Mouse (Mus musculus) telencephalon, adult 2 months (tissue): ENCODE data around the gene 6030408B16Rik.

Experiments used
- DNase-seq: peaks from one replicate; pipeline ENCODE4 v3.0.0-alpha.2; 2011; ENCODE audit warnings: low read depth, low spot score

Gene 6030408B16Rik

DNA sequence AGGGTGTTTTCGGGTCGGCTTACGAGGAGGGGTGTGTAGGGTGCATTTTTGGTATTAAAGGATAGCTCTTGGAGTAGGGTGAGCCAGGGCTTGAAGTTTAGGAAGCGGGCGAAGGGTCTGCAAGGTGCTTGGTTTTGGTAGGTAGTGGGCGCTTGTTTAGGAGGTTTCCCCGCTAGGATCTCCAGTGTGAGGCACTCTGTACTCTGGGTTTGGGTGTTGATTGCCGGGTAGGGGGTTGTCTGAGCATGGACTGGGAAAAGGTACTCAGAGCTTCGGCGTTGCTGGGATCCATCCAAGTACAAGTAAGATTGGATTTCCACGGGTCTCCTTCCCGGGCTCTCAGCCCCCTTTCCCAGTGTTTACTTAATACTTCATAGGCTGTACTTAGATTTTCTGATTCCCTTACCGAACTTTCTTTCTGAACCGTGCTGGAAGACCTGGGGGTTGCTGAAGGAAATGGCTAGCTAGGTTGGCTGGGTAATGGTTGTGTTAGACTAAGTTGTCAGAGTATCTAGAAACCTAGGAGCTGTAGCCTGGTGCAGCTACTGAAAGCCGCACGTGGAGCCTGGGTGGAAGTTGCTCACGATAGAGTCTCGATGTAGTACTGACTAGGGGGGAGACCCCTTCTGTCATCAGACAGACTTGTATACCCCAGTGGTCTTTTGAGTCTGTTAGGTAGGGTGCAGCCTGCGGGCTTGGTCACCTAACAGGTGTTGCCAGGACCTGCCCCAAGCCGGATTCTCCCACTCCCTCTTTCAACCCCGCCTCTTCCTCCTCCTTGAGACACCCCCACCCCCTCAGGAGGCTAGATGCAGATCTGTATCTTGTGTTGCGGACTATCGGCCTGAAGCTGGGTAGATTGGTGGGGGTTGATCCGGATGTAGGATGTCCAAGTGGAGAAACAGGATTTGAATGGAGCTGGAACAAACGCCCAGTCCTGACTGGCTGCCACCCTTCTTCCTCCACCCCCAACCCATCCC lies 25.7 kb upstream of the 6030408B16Rik start:
- no peak for DNase-seq

DNA sequence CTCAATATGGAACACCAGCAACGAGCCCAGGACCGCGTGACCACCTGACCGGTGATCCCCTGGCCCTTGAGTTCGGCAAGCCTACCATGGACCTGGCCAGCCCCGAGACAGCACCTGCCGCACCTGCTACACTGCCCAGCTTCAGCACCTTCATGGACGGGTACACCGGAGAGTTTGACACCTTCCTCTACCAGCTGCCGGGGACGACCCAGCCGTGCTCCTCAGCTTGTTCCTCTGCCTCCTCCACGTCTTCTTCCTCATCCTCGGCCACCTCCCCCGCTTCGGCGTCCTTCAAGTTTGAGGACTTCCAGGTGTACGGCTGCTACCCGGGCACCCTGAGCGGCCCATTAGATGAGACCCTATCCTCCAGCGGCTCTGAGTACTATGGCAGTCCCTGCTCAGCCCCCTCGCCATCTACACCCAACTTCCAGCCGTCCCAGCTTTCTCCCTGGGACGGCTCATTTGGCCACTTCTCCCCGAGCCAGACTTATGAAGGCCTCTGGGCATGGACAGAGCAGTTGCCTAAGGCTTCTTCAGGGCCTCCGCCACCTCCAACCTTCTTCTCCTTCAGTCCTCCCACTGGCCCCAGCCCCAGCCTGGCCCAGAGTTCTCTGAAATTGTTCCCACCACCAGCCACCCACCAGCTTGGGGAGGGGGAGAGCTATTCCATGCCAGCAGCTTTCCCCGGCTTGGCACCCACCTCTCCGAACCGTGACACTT lies 22.8 kb upstream of the 6030408B16Rik start:
- no peak for DNase-seq

DNA sequence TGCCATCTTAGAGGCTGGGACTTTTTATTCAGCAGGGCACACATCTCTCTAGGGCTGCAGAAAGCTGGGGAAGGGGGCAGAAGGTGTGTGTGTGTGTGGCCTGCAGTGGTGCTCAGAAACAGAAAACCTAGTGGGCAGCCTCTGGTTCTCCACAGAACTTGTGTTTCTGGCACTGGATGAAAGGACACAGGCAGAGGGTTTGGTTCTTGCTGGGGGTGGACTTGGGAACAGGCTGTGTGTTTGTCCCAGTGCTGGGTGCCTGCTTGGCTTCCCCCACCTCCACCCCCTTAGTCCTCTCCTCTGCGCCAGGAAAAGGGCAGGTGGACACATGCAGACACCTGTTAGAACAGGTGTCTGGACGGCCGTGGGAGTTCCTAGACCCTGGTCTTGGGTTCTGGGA lies 21.9 kb upstream of the 6030408B16Rik start:
- DNase-seq = no peak

DNA sequence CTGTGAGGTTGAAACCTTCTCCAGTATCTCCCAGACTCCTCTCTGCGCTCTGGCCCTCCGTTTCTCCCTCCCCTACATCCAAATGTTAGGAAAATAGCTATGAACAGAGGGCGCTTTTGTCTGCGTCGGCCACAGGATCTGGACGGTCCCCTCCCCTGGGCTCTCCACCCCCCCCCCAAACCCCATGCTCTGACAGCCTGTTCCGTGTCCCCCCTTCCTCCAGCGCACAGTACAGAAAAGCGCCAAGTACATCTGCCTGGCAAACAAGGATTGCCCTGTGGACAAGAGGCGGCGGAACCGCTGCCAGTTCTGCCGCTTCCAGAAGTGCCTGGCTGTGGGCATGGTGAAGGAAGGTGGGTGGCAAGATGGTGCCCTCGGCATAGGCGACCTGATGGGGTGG lies 21.5 kb upstream of the 6030408B16Rik start:
- DNase-seq = peak; percentile 59

DNA sequence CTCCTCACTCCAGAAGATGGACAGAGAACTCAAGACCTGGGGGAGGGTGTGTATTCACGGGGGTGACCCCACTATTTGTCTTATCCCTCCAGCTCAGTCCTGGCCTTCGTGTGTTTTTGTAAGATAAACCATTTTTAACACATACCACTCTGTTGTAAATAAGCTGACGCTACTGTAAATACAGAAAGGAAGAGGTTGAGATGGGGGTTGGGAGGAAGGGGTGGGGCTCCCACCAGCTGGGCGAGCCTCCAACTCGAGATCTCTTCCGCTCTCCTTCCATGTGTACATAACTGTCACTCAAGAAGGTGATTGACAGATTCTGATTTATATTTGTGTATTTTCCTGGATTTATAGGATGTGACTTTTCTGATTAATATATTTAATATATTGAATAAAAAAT lies 18.6 kb upstream of the 6030408B16Rik start:
- DNase-seq = no peak

DNA sequence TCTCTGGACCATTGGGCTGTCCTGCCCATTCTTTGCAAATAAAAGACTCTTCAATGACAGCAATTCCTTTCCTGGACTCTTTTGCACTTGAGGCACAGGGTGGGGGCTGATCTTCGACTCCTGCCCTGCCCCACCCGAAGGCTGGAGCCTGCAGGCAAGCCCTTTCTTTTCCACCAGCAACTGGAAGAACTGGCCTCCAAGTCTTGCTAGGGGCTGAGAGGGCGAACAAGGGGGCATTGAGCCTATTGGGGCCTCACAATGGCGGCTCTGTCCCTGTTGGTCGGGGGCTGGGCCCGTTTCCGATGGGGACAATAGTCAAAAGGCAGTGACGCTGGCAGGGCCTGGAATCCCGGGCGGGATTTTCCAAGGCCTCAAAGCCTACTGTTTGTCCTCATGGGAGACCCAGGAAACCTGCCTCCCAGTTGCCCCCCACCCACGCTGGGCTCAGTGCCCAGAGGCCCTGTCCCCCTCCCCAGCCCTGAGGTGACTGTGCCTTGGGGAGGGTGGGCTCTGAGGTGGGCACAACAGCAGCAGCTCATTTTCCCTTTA lies 15.6 kb upstream of the 6030408B16Rik start:
- DNase-seq = no peak

DNA sequence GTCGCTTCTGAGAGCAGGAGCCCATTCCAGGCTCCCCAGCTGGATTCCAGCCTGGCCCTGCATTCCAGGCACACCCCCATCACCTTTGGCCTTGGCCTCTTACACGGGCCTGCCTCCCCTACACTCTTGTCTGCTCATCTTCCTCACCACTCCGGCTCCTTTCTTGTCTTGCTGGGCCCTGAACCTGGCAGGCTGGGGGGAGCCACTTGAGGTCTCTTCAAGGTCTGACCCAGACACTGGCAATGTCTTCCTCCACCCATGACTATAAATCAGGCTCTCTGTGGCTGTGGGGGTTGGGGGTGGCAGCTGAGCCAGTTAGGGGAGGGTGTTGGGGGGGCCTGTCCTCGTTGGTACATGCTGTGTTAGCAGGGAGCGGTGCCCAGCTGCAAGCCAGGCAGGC lies 14.4 kb upstream of the 6030408B16Rik start:
- DNase-seq = no peak

DNA sequence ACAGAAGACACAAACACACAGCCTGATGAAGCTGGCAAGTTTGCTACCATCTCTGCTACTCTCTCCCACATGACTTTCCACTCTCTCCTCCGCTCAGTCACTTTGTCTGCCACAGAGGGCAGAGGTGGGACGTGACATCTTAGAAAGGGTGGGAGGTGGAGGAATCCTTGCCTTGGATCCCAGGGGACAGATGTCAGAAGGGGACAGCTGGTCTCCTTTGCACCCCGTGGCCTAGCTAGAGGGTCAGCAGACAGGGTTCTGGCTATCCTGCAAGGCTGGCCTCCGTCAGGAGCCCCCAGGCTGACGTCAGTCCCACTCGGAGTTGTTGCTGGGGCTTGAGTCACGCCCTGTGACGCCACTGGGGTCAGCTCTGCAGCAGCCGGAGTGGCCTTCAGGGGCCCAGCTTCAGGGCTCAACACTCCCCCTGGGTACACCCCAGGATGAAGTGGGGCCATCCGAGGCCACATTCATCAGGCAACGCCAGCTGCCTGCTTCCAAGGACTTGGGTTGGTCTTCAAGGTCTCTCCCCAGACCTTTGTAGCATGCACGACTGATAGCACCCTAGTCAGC lies 13.5 kb upstream of the 6030408B16Rik start:
- DNase-seq = no peak

DNA sequence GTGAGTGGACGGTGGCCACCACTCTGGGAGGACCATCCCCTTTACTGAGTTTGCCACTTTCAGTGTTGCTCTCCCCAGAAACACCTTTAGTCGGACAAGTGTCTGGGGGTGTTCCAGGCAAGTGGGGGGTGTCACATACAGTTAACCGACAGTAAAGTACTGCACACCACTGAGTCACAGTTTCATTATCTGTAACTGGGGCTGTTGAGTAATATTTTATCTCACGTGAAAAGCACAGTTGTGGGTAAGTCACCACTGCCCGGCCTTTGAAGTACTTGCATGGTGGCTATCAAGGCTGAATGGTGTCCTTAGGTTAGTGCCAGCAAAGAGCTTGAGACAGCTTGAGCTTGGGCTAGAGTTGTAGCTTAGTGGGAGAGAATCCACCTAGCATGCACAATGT lies 10.5 kb upstream of the 6030408B16Rik start:
- no peak for DNase-seq

DNA sequence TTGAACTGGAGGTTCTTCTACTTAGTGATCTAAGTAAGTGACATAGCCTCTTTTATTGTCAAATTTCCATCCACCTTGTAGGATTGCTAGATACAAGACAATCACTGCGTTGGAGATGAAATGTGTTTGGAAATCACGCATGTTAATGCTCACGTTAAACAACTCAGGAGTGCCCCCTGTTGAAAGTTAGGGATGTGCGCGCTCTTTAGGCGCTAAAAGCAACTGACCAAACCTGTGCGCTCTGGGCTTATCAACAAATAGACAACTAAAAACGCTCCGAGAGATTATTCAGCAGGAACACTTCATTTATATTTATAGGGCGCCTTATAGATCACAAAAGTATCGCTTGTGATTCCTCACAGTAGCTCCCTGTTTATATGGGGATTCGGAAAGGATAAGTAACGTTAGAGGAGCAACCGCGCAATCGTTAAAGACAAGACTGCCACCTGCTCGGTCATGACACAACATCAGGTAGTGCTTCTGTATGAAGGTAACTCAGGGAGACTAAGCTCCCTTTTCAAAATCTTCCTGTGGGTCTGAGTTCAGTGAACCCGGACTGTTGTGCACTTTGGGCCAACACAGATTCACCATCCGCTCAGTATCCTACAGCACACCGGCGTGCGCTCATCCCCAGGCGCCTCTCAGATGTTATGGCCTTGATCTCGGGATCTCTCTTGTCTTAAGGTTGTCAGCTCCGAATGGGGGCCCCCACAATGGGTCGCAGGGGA lies 9.7 kb upstream of the 6030408B16Rik start:
- DNase-seq = peak; percentile 68

DNA sequence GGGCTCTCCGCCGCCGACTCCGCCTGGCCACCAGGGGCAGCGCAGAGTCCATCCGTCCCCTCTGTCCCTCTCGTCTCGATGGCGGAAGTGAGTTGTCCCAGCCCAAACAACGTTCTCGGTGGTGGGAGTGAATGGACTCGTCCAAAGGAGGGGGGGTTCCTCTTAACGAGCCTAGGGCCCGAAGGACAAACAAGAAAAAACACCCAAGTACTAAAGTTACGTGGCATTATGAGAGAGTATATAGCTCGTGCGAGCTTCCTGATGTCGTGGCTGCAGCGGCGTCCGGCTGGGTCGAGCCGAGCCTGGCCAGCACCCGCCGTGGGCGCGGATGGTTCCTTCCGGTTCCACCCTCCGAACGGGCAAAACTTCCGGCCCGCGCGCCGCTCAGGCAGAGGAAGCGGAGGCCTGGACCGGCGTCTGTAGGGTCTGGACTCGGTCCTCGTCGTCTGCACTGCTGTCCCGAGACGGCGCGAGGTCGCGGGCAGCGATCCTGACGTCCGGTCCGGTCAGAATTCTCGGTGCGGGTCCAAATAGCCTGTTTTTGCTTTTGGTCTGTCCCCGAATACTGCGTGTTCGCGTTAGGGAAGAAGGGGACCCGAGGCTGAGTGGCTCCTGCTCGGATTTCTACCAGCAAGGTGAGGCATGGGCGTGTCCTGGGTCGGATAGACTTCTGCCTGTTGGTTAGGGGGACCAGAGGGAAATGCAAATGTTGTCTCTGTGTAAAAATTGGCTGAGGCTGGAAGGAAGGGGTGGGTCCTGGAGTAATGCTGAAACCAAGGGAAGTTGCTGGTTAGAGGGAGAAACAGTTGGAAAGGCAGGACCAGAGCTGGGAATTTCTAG lies 8.9 kb upstream of the 6030408B16Rik start, which contains the start of gene Atg101:
TSS of gene Atg101 (plus strand) at position 362 of the 840 bp plus-strand sequence.
- DNase-seq = peak; percentile 89

DNA sequence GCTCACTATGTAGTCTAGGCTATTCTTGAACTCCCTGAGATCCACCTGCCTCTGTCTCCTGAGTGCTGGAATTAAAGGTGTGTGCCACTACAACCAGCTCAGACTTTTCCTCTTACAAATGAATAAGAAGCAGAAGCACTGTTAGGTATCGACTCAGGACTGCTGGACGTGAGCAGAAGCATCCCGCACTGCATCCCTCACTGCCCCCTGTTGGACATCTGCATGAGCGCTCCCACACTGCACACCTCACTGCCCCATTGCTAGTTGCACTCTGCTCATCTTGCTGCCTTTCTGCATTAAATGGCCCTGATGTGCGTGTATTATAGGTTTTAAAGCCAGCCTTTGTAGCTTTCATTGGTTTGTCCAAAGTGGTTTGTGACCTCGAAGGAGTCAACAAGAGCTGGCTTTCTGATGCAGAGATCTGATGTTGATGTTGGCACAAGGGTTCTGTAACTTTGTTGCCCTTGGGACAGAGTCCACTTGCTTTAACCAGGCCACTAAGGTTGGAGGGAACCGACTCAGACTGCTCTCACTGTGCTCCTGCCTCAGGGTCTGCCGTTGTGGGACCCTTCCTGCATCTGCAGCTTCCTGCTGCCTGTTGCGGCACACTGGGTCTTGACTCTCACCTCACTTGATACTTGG lies 6.8 kb upstream of the 6030408B16Rik start:
- no peak for DNase-seq

DNA sequence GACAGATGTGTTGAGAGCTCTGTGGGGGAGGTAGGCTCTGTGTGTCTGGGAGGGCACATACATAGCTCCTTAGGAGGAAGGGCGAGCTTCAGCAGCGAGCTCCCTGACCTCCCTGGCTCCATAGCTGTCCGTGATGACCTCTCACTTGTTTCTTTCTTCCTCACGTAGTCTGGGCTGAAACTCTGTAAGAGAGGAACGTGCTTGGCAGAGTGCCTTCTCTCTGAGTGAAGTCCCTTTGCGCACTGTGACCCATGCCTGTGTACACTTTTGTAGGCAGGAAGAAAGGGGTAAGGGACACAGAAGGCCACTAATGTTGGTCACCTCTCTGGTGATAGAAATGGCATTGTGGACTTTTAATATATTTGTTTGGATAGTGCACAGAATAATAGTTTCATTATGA lies 5.7 kb upstream of the 6030408B16Rik start:
- no peak for DNase-seq

DNA sequence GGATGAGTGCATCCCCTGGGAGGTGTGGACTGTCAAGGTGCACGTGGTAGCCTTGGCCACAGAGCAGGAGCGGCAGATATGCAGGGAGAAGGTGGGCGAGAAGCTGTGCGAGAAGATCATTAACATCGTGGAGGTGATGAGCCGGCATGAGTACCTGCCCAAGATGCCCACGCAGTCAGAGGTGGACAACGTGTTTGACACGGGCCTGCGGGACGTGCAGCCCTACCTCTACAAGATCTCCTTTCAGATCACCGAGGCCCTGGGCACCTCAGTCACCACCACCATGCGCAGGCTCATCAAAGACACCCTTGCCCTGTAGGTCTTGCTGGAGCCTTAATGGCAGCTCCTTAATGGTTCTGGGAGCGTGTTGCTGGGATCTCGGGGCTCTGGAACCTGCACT lies 2.7 kb upstream of the 6030408B16Rik start:
- no peak for DNase-seq

DNA sequence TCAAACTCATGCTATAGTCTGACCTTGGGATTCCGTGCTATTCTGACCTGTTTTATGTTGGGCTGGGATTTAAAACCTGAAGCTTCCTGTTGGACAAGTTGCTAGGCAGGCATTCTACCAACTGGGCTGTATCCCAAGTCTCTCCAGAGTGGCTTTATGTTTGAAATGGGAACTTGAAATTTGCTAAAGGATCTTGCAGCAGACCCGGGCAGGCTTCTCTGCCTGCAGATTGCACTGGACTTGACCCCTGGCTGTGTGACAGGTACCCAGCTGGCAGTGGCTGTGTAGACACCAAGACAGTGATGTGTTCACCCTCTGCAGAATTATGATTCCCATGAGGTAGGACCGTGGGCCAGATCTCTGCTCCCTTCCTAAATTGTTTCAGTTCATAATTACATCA lies 1.0 kb upstream of the 6030408B16Rik start:
- no peak for DNase-seq

DNA sequence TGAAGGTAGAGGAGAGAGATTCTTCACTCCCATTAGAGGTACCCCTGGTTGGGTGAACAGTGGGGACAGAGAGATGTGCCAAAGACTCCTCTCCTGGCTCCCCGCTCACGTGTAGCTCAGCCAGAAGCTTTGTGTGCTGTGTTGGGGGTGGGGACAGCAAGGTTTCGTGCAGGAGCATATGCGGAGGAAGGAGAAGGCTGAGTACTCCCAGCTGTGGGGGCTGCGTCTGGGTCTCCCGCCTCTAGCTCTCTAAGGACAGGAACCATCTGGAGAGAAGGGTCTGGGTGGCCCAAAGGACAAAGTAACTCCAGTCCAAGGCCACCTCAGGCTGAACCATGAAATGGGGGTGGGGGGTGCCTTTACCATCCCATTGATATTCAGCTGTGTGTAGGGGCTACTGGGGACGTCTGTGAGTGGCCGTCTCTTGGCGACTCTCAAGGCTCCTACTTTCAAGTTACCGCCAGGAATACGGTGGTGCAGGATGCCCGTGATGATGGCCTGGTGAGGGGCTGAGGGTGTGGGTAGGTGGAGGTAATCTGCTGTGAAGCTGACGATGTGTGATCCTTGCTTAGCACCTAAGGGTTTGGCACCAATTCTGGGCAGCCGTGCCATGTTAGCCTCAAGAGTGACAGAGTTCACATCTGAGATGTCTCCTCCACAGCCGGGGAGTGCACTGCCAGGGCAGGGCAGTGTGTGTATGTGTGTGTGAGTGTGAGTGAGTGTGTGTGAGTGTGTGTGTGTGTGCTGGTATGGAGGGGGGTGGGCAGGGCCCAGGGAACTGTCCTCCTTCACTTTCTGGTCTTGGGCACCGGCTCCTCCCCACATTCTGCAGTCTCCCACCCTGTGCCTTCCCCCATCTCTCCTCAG lies 1.2 kb downstream of the 6030408B16Rik start:
- DNase-seq = no peak

DNA sequence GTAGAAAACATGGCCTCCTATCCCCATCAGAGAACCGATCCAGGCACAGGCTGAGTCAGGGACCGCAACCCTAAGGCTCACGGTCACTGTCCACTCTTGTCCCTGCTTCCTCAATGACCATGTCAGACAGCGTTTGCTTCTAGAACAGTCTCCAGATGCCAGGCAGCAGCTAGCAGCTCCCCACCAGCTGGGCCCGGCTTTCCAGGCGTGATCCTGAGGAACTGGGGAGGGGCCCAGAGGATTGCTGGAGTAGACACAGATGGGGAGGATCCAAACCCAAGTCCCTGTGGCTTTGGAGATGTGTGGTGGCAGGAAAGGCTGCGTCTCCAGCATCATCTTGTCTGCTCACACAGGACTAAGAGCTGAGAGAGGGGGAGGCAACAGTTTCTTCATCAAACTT lies 2.1 kb downstream of the 6030408B16Rik start:
- DNase-seq = no peak

DNA sequence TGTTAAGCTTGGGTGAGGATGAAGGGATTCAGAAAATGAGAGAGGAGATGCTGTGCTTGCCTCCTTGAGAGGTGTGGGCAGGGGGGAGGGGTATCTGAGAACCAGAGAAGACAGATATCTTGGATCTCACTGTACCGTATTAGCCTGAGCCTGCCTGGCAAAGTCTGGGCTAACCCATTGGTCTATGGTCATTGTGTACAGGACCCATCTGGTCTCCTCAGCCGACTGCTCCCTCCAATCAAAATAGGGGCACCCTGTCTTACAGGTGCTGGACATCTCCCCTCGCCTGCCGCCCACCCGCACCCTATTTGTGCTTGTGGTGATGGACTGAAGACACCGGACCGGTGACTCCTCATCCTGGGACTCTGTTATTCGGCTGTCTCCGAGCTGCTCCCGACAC lies 2.6 kb downstream of the 6030408B16Rik start:
- DNase-seq = no peak

DNA sequence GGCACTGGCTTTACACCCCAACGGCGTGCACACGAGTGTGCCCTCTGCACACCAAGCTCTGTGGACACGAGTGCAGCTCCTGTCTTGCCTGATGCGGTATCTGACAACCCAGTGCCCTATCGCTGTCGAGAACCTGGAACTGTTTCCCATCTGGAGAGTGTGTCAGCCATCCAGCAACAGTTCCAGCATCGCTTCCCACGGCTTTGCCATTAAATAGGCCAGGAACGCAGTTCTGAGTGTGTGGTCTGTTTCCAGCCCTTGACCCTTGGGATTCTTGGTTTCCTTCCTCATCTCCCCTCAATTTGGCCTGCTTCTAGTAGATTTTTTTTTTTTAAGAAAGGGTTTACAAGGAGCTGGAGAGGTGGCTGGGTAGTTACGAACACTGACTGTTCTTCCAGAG lies 3.1 kb downstream of the 6030408B16Rik start:
- no peak for DNase-seq
